Mouse (Mus musculus): ENCODE results near the gene Olfr605.
"Not testable (repeated sequence)": the region's sequence is repeated elsewhere in the genome, so short reads cannot be mapped to it uniquely, and the experiment has no call there.

DNA sequence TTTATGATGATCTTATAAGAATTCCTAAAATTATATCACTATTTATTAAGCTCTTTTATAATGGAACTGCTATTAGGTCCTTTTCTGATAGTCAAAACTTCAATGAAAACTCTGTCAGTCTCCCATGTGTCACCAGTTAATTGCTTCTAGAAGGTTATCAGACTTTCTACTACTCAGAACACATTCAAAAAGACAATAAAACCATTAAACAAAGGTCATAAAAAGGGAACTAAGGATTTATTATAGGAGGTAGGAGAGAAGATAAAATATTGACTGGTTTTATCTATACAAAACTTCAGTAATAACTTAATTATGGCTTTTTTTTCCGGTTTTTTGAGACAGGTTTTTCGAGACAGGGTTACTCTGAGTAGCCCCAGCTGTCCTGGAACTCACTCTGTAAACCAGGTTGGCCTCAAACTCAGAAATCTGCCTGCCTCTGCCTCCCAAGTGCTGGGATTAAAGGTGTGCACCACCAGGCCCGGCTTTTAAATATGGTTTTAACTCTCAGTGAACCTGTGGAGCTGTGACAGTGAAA is 38.7 kb downstream of the Olfr605 start:
- not testable (repeated sequence) for TF ChIP-seq CTCF (IDR thresholded peaks at IDR 0.05; ENCODE audit: extremely low read depth, insufficient read depth, insufficient read length, insufficient replicate concordance); POLR2A (IDR thresholded peaks at IDR 0.05; ENCODE audit: low read depth, low read length)
